Mouse (Mus musculus) embryo, embryonic 9.5 days (tissue): ENCODE data around the gene Mbtd1.

ENCODE experiments used
- DNase-seq: peaks from one replicate; pipeline ENCODE4 v3.0.0-alpha.2; 2017; ENCODE audit errors: extremely low spot score

Mbtd1 gene

GRCm38 (mm10) chr11:93948887-93949567 is 63.4 kb downstream of the Mbtd1 start:
- no peak for DNase-seq

DNA sequence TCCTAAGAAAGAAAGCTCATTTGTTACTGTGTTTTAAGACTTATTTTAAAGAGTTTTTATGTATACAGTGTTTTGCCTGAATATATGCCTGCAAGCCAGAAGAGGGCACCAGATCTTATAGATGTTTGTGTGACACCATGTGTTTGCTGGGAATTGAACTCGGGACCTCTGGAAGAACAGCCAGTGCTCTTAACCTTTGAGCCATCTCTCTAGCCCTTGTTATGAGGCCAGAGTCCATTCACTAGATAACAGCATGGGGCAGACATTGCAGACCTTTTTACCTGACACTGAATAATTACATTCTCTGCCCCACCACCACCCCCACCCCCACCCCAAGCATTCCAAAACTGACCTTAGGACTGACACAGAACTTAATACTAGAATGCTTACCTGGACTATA is 64.4 kb downstream of the Mbtd1 start:
- no peak for DNase-seq

GRCm38 (mm10) chr11:93952376-93952775 is 66.7 kb downstream of the Mbtd1 start:
- DNase-seq: no peak

- DNase-seq: no peak
Observed at GRCm38 (mm10) chr11:93954738-93955255, 69.1 kb downstream of the Mbtd1 start.

DNA sequence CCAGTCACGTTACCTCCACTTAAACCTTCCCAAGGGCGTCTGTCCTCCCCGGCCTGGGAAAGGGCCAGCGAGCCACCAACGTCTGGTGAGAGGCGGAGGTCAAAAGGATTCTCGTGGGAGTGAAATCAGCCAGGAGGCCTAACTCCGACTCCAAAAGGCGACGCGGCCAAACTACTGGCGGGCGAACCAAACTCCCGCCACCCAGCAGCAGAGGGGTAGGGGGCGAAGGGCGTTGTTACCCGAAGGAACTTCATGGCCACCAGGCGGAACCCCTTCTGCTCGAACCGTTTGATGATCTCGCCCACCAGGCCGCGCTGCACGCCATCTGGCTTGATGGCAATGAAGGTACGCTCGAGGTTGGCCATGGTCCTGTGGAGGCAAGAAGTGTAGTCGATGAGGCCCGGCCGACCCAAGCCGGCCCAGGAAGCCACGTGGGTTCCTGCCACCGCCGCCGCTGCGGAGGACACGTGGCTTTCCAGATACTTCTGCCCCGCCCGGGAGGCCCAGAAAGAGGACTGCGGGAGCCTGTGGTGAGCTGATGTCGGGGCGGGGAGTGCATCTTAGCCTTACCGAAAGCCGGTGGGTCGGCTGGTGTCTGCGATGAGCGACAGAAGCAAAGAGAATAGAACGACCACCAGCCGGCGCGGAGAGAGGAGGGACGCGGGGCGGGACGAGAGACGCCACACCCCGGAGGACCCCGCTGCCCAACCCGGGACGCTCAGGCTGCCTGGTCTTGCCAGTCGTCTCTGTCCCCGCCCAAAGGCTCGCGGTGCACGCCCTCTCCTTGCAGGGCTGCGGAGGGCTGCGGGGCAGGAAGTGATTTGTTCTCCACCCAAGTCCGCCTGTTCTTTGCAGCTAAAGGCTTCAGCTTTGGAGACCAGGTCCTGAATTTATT is 69.9 kb downstream of the Mbtd1 start:
- peak; percentile 93 for DNase-seq

DNA sequence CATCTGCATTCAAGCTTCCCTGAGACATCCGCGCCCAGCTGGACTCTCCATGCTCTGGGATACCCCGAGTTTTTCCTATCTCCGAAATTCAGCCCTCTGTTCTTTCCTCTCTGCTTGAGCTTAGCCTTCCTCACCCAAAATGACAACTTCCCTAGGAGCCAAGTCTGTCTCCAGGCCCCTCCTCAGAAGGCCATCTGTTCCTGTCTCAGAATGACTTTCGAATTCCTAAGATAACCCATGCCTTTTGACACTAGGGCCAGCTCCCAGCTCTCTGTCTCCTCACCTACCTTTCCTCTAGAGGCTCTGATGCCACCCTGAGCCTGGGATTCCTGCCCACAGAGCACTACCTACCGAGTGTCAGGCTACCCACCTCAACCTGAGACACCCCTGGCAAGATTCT is 70.5 kb downstream of the Mbtd1 start, which contains the start of gene Nme2:
Gene Nme2 (minus strand): TSS at position 101 of the 400 bp plus-strand sequence.
- DNase-seq: no peak

DNA sequence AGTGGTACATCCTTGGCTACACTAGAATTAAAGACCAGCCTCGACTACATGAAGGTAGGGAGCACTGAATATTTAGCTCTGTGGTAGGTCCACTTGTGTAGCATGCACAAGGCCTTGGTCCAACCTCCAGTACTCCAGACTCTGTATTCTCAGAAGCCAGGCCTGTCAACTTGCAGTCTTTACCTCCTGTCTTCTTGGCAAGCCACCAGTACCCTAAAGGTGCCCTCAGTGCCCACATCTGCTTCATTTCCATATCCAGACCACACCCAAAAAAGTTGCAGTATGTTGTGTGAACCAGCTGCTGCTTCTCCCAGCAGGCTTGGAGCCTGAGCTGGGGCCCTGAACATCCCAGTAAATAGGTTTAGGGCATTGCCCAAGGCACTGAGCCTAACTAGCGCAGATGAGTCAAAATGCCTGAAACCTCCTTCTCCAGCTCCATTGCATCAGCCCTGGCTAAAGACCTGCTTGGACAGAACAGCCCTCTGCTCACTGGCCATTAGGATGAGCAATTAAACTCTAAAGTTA is 71.4 kb downstream of the Mbtd1 start:
- no peak for DNase-seq

DNA sequence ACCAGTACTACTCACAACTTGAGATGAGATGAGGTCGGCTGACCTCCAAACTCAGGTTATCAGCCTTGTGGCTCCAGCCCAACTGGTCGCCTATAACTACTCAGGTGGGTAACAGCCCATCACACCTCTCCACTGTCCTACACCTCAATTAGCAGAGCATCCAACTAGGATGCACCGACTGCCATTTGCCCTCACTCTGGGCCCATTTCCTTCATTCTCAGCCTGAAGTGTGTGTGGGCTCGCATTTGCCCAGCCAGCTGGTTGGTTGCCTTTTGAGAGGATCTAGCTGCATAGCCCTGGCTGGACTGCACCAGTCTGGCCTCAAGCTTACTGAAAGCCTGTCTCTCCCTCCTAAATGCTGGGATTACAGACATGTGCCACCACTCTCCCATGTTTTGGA is 72.1 kb downstream of the Mbtd1 start:
- no peak for DNase-seq

DNA sequence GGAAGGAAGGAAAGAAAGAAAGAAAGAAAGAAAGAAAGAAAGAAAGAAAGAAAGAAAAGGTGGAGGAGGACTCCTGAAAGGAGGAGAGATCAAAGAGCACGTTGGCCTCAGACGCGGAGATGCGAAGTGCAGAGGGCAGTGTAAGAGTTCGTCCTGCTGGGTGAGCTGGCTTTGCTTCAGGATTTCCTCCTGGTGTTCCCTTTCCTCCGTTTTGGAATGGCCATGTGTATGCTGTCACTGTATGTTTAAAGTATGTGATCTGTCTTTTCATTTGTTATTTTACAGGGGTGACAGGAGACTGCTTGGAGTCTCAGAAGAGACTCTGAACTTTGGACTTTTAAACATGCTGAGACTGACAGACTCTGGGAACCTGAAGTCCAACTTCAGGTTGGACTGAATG is 75.8 kb downstream of the Mbtd1 start:
- DNase-seq: no peak

DNA sequence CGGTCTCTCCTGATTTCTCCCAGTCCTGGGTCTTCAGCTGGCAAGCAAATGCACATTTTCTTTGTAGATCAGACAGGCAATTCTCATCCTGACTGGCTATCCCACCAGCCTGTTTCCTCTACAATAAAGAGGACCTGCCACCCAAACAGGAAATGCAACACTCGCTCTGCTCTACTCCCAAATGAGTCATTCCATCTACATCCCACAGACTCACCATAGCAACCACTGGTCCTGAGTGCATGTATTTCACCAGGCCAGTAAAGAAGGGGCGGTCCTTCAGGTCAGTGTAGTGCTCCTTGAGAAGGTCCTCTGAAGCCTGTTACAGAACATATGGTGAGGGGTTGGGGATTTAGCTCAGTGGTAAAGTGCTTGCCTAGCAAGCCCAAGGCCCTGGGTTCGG is 77.4 kb downstream of the Mbtd1 start:
- no peak for DNase-seq

- DNase-seq: no peak
Observed at GRCm38 (mm10) chr11:93965391-93965790, 79.7 kb downstream of the Mbtd1 start.

- peak; percentile 46 for DNase-seq
Observed at GRCm38 (mm10) chr11:93967381-93967780, 81.7 kb downstream of the Mbtd1 start.

- peak; percentile 99 for DNase-seq
Observed at GRCm38 (mm10) chr11:93968005-93968847, 82.6 kb downstream of the Mbtd1 start, which contains the start of the genes Gm20390 and Nme1. Gm20390 (minus strand) TSS chr11:93968293. Nme1 (minus strand) TSS chr11:93968521.

GRCm38 (mm10) chr11:93968848-93969128 is 83.1 kb downstream of the Mbtd1 start:
- no peak for DNase-seq

- no peak for DNase-seq
Observed at GRCm38 (mm10) chr11:93969171-93969570, 83.5 kb downstream of the Mbtd1 start.

DNA sequence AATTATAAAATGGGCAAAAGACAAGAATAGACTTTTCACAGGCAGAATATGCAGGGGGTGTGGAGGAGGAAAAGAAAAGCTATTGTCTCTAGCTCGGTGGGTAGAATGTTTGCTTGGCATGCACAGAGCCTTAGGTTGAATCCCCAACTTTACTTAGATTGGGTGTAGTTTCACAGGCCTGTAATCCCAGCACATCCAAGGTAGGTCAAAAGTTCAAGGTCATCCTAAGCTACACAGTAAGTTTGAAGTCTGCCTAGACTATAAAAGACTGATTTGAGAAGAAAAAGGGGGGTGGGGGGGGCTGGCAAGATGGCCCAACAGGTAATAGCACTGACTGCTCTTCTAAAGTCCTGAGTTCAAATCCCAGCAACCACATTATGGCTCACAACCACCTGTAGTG is 84.1 kb downstream of the Mbtd1 start:
- no peak for DNase-seq

DNA sequence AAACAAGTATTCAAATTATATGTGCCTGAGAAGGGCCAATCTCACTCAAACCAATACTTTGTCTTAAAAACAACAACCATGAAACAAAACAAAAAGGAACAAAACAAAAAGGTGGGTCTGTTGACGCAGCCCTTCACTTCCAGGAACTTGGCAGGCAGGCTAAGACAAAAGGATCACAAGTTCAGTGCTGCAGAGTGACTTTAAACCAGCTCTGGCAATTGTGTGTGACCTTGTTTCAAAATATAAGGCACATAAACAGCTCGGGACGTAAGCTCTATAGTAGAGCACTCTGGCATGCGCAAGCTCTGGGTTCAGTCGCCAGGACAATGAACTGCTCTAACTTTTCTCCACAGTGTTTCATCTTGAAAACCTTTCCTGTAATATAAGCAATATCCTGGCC is 87.3 kb downstream of the Mbtd1 start:
- DNase-seq: no peak

- no peak for DNase-seq
Observed at GRCm38 (mm10) chr11:93979502-93980049, 93.9 kb downstream of the Mbtd1 start.

DNA sequence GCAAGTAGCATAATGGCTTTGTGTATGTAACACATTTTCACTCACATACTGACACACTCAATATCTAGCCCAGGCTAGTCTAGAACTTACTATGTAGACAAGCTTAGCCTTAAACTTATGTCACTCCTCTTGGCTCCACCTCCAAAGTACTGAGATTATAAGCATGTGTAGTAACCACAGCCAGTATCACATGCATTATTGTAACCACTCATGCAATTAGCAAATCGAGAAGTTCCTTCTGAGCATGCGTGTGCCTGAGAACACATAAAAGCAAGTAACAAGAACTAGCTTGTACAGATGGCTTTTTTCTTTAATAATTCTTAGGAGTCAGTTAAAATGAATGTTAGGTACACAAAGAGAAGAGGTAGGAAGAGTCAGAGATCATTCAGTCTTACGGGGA is 99.0 kb downstream of the Mbtd1 start:
- no peak for DNase-seq

DNA sequence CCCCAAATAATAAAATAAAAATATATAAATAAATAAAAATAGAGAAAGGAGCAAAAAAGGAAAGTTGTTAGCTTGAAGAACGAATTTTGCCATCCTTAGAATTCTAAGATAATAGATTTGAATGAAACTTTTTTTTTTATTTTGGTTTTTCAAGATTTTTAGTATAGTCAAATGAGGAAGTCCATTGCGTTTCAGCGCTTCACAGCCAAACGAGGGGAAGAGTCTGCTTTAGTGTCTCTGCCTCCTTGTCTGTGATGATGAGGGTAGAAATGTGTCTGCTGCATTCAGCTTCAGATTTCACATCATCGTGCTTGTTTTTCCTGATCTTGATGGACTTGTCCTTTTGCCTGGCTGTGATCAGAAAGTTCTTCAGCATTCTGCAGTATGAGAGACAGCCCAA is 99.6 kb downstream of the Mbtd1 start:
- DNase-seq: no peak

GRCm38 (mm10) chr11:93986298-93986697 is 100.6 kb downstream of the Mbtd1 start:
- no peak for DNase-seq
